Mouse (Mus musculus): ENCODE measurements around the gene Elf2. TPM values are rescaled to one million over a fixed set of nuclear protein-coding genes. Genes with fewer than 3 reads are reported as not detected.

Elf2 gene
- total RNA-seq, 1 experiment = 26.7 TPM

DNA sequence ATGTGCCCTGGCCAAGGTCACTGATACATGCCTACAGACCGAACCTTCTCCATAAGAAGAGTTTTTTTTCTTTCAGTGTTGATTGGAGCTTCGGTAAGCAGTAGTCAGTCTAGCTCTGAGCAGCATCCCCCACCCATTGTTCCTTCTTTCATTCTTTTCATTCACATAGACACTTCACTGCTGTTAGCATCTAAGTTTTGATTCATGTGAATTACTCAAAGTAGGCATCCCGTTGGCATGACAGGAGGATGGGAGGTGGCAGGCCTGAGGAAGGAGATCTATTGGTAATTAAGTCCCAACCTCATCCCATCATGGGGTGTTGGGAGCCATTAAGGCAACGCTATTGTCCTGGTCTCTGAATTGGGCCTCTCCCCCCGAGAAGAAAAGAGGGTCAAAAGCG, 124.8 kb downstream of the Elf2 start:
- H3K4me3 ChIP-seq (ENCODE audit: insufficient read depth in 1 of 2, low read depth in 1 of 2, low read length in 2 of 2, poor library complexity in 1 of 2, severe bottlenecking in 1 of 2) = no peak overlapping the region

DNA sequence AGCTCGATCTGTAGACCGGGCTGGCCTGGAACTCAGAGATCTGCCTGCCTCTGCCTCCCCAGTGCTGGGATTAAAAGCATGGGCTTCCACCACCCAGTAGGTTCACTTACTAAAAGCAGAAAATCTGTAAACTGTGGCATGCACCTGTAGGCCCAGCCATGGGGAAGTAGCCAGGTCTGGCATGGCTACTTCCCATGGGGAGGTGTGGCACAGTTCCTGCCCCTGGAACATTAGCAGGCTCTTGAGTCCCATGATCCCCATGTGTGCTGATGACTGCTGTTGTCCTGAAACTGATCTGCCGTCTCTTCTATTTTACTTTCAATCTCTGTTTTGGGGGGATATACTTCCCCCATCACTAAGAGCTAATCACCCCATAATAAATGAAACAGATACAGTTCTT, 127.4 kb downstream of the Elf2 start:
- Histone ChIP-seq H3K4me1 (ENCODE audit: control insufficient read depth in 2 of 2, insufficient read depth in 2 of 2, low read length in 2 of 2, poor library complexity in 1 of 2) (peaks cover 10 to 38% of the 10 kb centered on the region in 2 experiments), H3K9ac (ENCODE audit: insufficient read depth, low read depth, low read length, poor library complexity, severe bottlenecking) (no peak overlapping the region), H3K9me3 (ENCODE audit: control insufficient read depth, insufficient read depth, low read depth, low read length) (no peaks in the 10 kb centered on the region), H3K4me3 (ENCODE audit: insufficient read depth in 1 of 2, low read depth in 1 of 2, low read length in 2 of 2, poor library complexity in 1 of 2, severe bottlenecking in 1 of 2) (no peak overlapping the region), H3K36me3 (ENCODE audit: control insufficient read depth, insufficient read depth, low read length, poor library complexity, severe bottlenecking) (no peaks in the 10 kb centered on the region), H3K27ac (ENCODE audit: insufficient read depth, low read depth, low read length, poor library complexity, severe bottlenecking) (no peak overlapping the region)
- no peak for TF ChIP-seq ZNF384 (IDR thresholded peaks at IDR 0.05; ENCODE audit: low read depth, low read length)
- no peak for TF ChIP-seq MAFK (IDR thresholded peaks at IDR 0.05; ENCODE audit: insufficient read depth, low read depth, low read length)
- no peak for TF ChIP-seq HCFC1 (IDR thresholded peaks at IDR 0.05; ENCODE audit: borderline replicate concordance, insufficient read depth, low read length)
- TF ChIP-seq CHD2 (IDR thresholded peaks at IDR 0.05; ENCODE audit: low read depth, low read length) = no peak
- TF ChIP-seq ZC3H11A (IDR thresholded peaks at IDR 0.05; ENCODE audit: borderline replicate concordance, low read depth, low read length) = no peak
- in situ Hi-C loops (cut with MboI; ENCODE audit: low sequenced_read_pairs in 2 of 2, unreplicated experiment in 2 of 2) = no loop called here
- DNase-seq (ENCODE audit: low read depth, low spot score) = no peak

More for the DNA sequence above, 124.8 kb downstream of the Elf2 start:
- Histone ChIP-seq H3K36me3 (ENCODE audit: control insufficient read depth, insufficient read depth, low read length, poor library complexity, severe bottlenecking) (no peaks in the 10 kb centered on the region), H3K27ac (ENCODE audit: insufficient read depth, low read depth, low read length, poor library complexity, severe bottlenecking) (peak overlapping the region; percentile 76; the same call in 1 of the 2 replicates), H3K4me1 (ENCODE audit: control insufficient read depth in 2 of 2, insufficient read depth in 2 of 2, low read length in 2 of 2, poor library complexity in 1 of 2) (peaks cover 6 to 32% of the 10 kb centered on the region in 2 experiments), H3K9ac (ENCODE audit: insufficient read depth, low read depth, low read length, poor library complexity, severe bottlenecking) (no peak overlapping the region), H3K9me3 (ENCODE audit: control insufficient read depth, insufficient read depth, low read depth, low read length) (no peaks in the 10 kb centered on the region)
- no peak for DNase-seq (ENCODE audit: low read depth, low spot score)
- in situ Hi-C loops (cut with MboI; ENCODE audit: low sequenced_read_pairs in 2 of 2, unreplicated experiment in 2 of 2) = no loop called here
- TF ChIP-seq ZC3H11A (IDR thresholded peaks at IDR 0.05; ENCODE audit: borderline replicate concordance, low read depth, low read length) (no peak), HCFC1 (IDR thresholded peaks at IDR 0.05; ENCODE audit: borderline replicate concordance, insufficient read depth, low read length) (no peak), MAFK (IDR thresholded peaks at IDR 0.05; ENCODE audit: insufficient read depth, low read depth, low read length) (no peak), CHD2 (IDR thresholded peaks at IDR 0.05; ENCODE audit: low read depth, low read length) (no peak), ZNF384 (IDR thresholded peaks at IDR 0.05; ENCODE audit: low read depth, low read length) (no peak)

DNA sequence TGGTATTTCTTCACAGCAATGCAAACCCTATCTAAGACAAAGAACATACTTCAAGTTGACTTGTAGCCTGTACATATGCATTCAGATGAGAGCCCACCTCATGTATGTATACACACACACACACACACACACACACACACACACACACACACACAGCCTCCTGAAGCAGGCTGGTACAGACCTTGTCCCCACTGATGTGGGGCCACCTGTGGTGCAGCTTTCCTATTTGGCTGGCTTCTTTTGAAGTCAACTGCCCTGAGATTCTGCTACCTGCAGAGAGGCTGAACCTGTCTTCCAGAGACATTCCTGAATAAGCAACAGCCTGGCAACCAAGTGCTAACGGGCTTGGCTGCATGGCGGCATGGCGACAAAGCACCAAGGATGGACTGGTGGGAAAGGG, 130.0 kb downstream of the Elf2 start:
- TF ChIP-seq CHD2 (IDR thresholded peaks at IDR 0.05; ENCODE audit: low read depth, low read length) = no peak
- TF ChIP-seq ZC3H11A (IDR thresholded peaks at IDR 0.05; ENCODE audit: borderline replicate concordance, low read depth, low read length) = no peak
- no peak for TF ChIP-seq MAFK (IDR thresholded peaks at IDR 0.05; ENCODE audit: insufficient read depth, low read depth, low read length)
- no peak for TF ChIP-seq ZNF384 (IDR thresholded peaks at IDR 0.05; ENCODE audit: low read depth, low read length)
- no peak for TF ChIP-seq HCFC1 (IDR thresholded peaks at IDR 0.05; ENCODE audit: borderline replicate concordance, insufficient read depth, low read length)
- in situ Hi-C loops (cut with MboI; ENCODE audit: low sequenced_read_pairs in 2 of 2, unreplicated experiment in 2 of 2) = no loop called here
- DNase-seq (ENCODE audit: low read depth, low spot score) = no peak
- Histone ChIP-seq H3K27ac (ENCODE audit: insufficient read depth, low read depth, low read length, poor library complexity, severe bottlenecking) (peak overlapping the region; percentile 93), H3K4me1 (ENCODE audit: control insufficient read depth in 2 of 2, insufficient read depth in 2 of 2, low read length in 2 of 2, poor library complexity in 1 of 2) (peaks cover 15 to 37% of the 10 kb centered on the region in 2 experiments), H3K36me3 (ENCODE audit: control insufficient read depth, insufficient read depth, low read length, poor library complexity, severe bottlenecking) (no peaks in the 10 kb centered on the region), H3K9ac (ENCODE audit: insufficient read depth, low read depth, low read length, poor library complexity, severe bottlenecking) (peak overlapping the region; percentile 71), H3K9me3 (ENCODE audit: control insufficient read depth, insufficient read depth, low read depth, low read length) (no peaks in the 10 kb centered on the region), H3K4me3 (ENCODE audit: insufficient read depth in 1 of 2, low read depth in 1 of 2, low read length in 2 of 2, poor library complexity in 1 of 2, severe bottlenecking in 1 of 2) (peak overlapping the region; percentile 53 to 70)

DNA sequence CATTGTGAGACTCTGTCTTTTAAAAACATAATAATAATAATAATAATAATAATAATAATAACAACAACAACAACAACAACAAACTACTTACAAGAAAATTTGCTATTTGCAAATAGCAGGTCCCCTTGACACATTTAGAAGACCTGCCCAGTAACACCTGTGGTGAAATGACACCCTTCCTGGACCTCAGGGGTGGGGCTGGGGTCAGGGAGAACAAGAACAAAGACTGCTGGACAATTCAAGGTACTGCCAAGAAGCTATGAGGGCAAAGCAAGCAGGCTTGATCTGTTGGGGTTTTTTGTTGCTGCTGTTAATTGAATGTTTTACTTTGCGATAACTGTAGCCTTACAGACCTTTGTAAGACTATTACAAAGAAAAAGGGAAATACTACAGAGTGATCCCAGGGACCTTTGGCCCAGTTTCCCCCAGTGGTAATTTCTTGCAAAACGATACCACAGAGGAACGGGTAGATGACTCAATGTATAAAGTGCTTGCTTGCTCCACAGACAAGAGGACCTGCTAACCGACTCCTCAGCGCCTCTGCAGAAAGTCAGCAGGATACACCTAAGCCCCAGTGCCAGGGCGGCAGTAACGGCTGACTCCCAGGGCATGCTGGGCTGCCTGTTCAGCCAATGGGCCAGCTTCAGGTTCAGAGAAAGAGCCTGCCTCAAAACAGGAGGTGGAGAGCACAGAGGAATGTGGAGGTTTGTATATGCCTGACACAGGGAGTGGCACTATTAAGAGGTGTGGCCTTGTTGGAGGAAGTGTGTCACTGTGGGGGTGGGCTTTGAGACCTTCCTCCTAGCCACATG, 130.8 kb downstream of the Elf2 start:
- H3K36me3 ChIP-seq (ENCODE audit: control insufficient read depth, insufficient read depth, low read length, poor library complexity, severe bottlenecking) = no peaks in the 10 kb centered on the region
- TF ChIP-seq ZNF384 (IDR thresholded peaks at IDR 0.05; ENCODE audit: low read depth, low read length) (no peak), HCFC1 (IDR thresholded peaks at IDR 0.05; ENCODE audit: borderline replicate concordance, insufficient read depth, low read length) (no peak), ZC3H11A (IDR thresholded peaks at IDR 0.05; ENCODE audit: borderline replicate concordance, low read depth, low read length) (no peak), MAFK (IDR thresholded peaks at IDR 0.05; ENCODE audit: insufficient read depth, low read depth, low read length) (no peak), CHD2 (IDR thresholded peaks at IDR 0.05; ENCODE audit: low read depth, low read length) (no peak)
- peak overlapping the region; percentile 53 to 70 for H3K4me3 ChIP-seq (ENCODE audit: insufficient read depth in 1 of 2, low read depth in 1 of 2, low read length in 2 of 2, poor library complexity in 1 of 2, severe bottlenecking in 1 of 2)
- peaks cover 15 to 31% of the 10 kb centered on the region in 2 experiments for H3K4me1 ChIP-seq (ENCODE audit: control insufficient read depth in 2 of 2, insufficient read depth in 2 of 2, low read length in 2 of 2, poor library complexity in 1 of 2)
- H3K27ac ChIP-seq (ENCODE audit: insufficient read depth, low read depth, low read length, poor library complexity, severe bottlenecking) = peak overlapping the region; percentile 93
- no peak for DNase-seq (ENCODE audit: low read depth, low spot score)
- no peaks in the 10 kb centered on the region for H3K9me3 ChIP-seq (ENCODE audit: control insufficient read depth, insufficient read depth, low read depth, low read length)
- in situ Hi-C loops (cut with MboI; ENCODE audit: low sequenced_read_pairs in 2 of 2, unreplicated experiment in 2 of 2) = no loop called here
- peak overlapping the region; percentile 73; the same call in 1 of the 2 replicates for H3K9ac ChIP-seq (ENCODE audit: insufficient read depth, low read depth, low read length, poor library complexity, severe bottlenecking)

Data from ES-E14 (cell line).